Mouse (Mus musculus) C2C12 (cell line): ENCODE results near the gene Rai14.

Experiments used
- CEBPB ChIP-seq: IDR thresholded peaks from one replicate; pipeline ENCODE4 v1.6.1; 2011; ENCODE audit warnings: low read depth, mild to moderate bottlenecking, control low read depth, moderate library complexity
- CTCF ChIP-seq: IDR thresholded peaks from one replicate; pipeline ENCODE4 v1.5.1; 2011; ENCODE audit not compliant: control insufficient read depth, insufficient read depth, insufficient read length
- FOSL1 ChIP-seq: IDR thresholded peaks from one replicate; pipeline ENCODE4 v1.8.0; 2011; ENCODE audit warnings: mild to moderate bottlenecking, low read length; ENCODE audit not compliant: poor library complexity, insufficient read depth, severe bottlenecking
- MAX ChIP-seq: IDR thresholded peaks from one replicate; pipeline ENCODE4 v1.6.1; 2011; ENCODE audit warnings: mild to moderate bottlenecking, control low read depth

- TF ChIP-seq CTCF = no peak
- TF ChIP-seq FOSL1 = no peak
- no peak for TF ChIP-seq CEBPB
- no peak for TF ChIP-seq MAX
Observed at GRCm38 (mm10) chr15:10711231-10711630, 3.2 kb downstream of the Rai14 start.
